19 mouse cellular contexts compared by ENCODE assay signal in genomic region chr13:59990402-59991280, GRCm38 (mm10).
DNase-seq lines count a peak whose midpoint lies in the region; ATAC-seq and TF ChIP-seq lines count a peak whose summit lies in the region.
"Had no signal": no experiment of that assay in that cellular context is flagged by ENCODE, and none has a peak within 500 bp of the region (broad histone marks: within the 10 kb centered on the region; RNA-seq: fewer than 3 reads in every experiment).

No protein-coding gene starts in this region.

- ATAC-seq in kidney, embryonic 16.5 days (ENCODE audit: low FRiP score, low TSS enrichment) = 0 out of 2 replicates have a peak, but pooled peaks have one; percentile 57
- ATAC-seq in Patski = peak; percentile 87
- ATAC-seq in limb, embryonic 11.5 days (ENCODE audit: insufficient number of reproducible peaks, low FRiP score, low TSS enrichment, low read depth) = no peak
- ATAC-seq in megakaryocyte, adult 5-6 weeks (ENCODE audit: poor library complexity, severe bottlenecking) = no peak
- no peak for ATAC-seq in hindbrain, embryonic 16.5 days
- no peak for ATAC-seq in activated CD4-positive, CD25-positive, alpha-beta regulatory T cell, adult 4 months
- ATAC-seq: lung, postnatal 0 days had no signal

- DNase-seq in kidney, postnatal 36 days = no peak
- DNase-seq in Patski (ENCODE audit: low read depth, low spot score) = peak; percentile 53
- DNase-seq in embryo, embryonic 11 days = peak; percentile 66
- DNase-seq in limb, embryonic 11.5 days (ENCODE audit: low spot score) = peak; percentile 72
- DNase-seq: adrenal gland, postnatal 36 days; cerebellum, adult 9-11 months; gastrocnemius, postnatal 36 days; liver, embryonic 13.5 days; spleen, adult 18-20 months; thymus, postnatal 14 days had no signal

- TF ChIP-seq CTCF in Patski (IDR thresholded peaks at IDR 0.05) = no peak

- peaks cover 10% of the 10 kb centered on the region for H3K4me1 ChIP-seq in kidney, embryonic 16.5 days (ENCODE audit: insufficient read depth, low read length)
- H3K4me1 ChIP-seq in limb, embryonic 11.5 days (ENCODE audit: control insufficient read depth, insufficient read depth, low read length) = peaks cover 34% of the 10 kb centered on the region
- no peaks in the 10 kb centered on the region for H3K4me1 ChIP-seq in hindbrain, embryonic 16.5 days (ENCODE audit: control insufficient read depth, insufficient read depth, low read depth, low read length)
- H3K4me1 ChIP-seq: liver, embryonic 13.5 days; megakaryocyte, embryonic 14.5 days had no signal

- CTCF ChIA-PET in Patski (lab: Charles Lee) = interaction anchor here (1.5 to 2.6 kb wide), 3 partner anchors 8 to 52 kb away, joined by 3 to 6 read pairs (median 3); no protein-coding TSS in a partner anchor

- POLR2A ChIA-PET in Patski (lab: Charles Lee) = interaction anchor here (1.0 to 1.9 kb wide), 3 partner anchors 9 to 185 kb away, joined by 3 to 13 read pairs (median 3); partner anchors contain the start of gene Gas1

- no peaks in the 10 kb centered on the region for H3K36me3 ChIP-seq in kidney, embryonic 16.5 days (ENCODE audit: insufficient read depth, low read length)
- no peaks in the 10 kb centered on the region for H3K36me3 ChIP-seq in limb, embryonic 11.5 days (ENCODE audit: control insufficient read depth, insufficient read depth, low read length)
- no peaks in the 10 kb centered on the region for H3K36me3 ChIP-seq in hindbrain, embryonic 16.5 days (ENCODE audit: control insufficient read depth, insufficient read depth, low read length)
- H3K36me3 ChIP-seq: heart, embryonic 12.5 days; liver, embryonic 13.5 days had no signal

- no peak overlapping the region for H3K4me3 ChIP-seq in kidney, embryonic 16.5 days (ENCODE audit: low read length)
- no peak overlapping the region for H3K4me3 ChIP-seq in limb, embryonic 11.5 days (ENCODE audit: low read depth, low read length)
- H3K4me3 ChIP-seq in hindbrain, embryonic 16.5 days (ENCODE audit: low read length) = no peak overlapping the region
- H3K4me3 ChIP-seq: heart, embryonic 12.5 days; layer of hippocampus, adult 2 months; liver, embryonic 13.5 days; megakaryocyte, embryonic 14.5 days had no signal

- no peak overlapping the region for H3K27ac ChIP-seq in kidney, embryonic 16.5 days (ENCODE audit: low read length)
- peak overlapping the region; percentile 49; the same call in 1 of the 2 replicates for H3K27ac ChIP-seq in limb, embryonic 11.5 days (replicated peaks; ENCODE audit: low read depth, low read length)
- H3K27ac ChIP-seq in hindbrain, embryonic 16.5 days (ENCODE audit: low read depth, low read length) = no peak overlapping the region
- H3K27ac ChIP-seq: layer of hippocampus, adult 2 months; liver, embryonic 13.5 days; stomach, postnatal 0 days had no signal

- in situ Hi-C loops in Patski (cut with MboI; ENCODE audit: low pct_unique_long_range_greater_than_20kb) = no loop called here

- WGBS in kidney, embryonic 16.5 days = 38% methylated on average over 10 of the region's 10 CpGs
- 34% methylated on average over 10 of the region's 10 CpGs for WGBS in limb, embryonic 11.5 days
- 64% methylated on average over 10 of the region's 10 CpGs for WGBS in hindbrain, embryonic 16.5 days

- no peaks in the 10 kb centered on the region for H3K27me3 ChIP-seq in kidney, embryonic 16.5 days (ENCODE audit: insufficient read depth, low read length)
- no peaks in the 10 kb centered on the region for H3K27me3 ChIP-seq in Patski
- H3K27me3 ChIP-seq in limb, embryonic 11.5 days (ENCODE audit: control insufficient read depth, insufficient read depth, low read length) = no peaks in the 10 kb centered on the region
- no peaks in the 10 kb centered on the region for H3K27me3 ChIP-seq in hindbrain, embryonic 16.5 days (replicated peaks; ENCODE audit: control insufficient read depth, insufficient read depth, low read length)
- H3K27me3 ChIP-seq: heart, embryonic 12.5 days; liver, embryonic 13.5 days; megakaryocyte, embryonic 14.5 days had no signal

- H3K9ac ChIP-seq in kidney, embryonic 16.5 days (replicated peaks; ENCODE audit: low read length) = no peak overlapping the region
- H3K9ac ChIP-seq in limb, embryonic 11.5 days (ENCODE audit: low read length) = no peak overlapping the region
- no peak overlapping the region for H3K9ac ChIP-seq in hindbrain, embryonic 16.5 days (ENCODE audit: low read depth, low read length)
- H3K9ac ChIP-seq: heart, embryonic 12.5 days; liver, embryonic 13.5 days had no signal

- H3K4me2 ChIP-seq in kidney, embryonic 16.5 days (replicated peaks; ENCODE audit: low read depth, low read length) = no peak overlapping the region
- H3K4me2 ChIP-seq in limb, embryonic 11.5 days (ENCODE audit: low read depth, severe bottlenecking) = no peak overlapping the region
- H3K4me2 ChIP-seq in hindbrain, embryonic 16.5 days (ENCODE audit: low read length) = no peak overlapping the region
- H3K4me2 ChIP-seq: heart, embryonic 12.5 days; liver, embryonic 13.5 days had no signal

- H3K9me3 ChIP-seq in kidney, embryonic 16.5 days (ENCODE audit: low read length) = no peaks in the 10 kb centered on the region
- H3K9me3 ChIP-seq in limb, embryonic 11.5 days (ENCODE audit: control insufficient read depth, low read length) = no peaks in the 10 kb centered on the region
- H3K9me3 ChIP-seq in hindbrain, embryonic 16.5 days (ENCODE audit: control insufficient read depth, low read length) = peaks cover 4% of the 10 kb centered on the region; the same call in 1 of the 2 replicates
- H3K9me3 ChIP-seq: liver, embryonic 13.5 days; megakaryocyte, embryonic 14.5 days had no signal

Comparison
In these comparisons a context has a peak if more than half of its experiments do, and no peak if none do; other contexts are left out.
1. ATAC-seq: peak in kidney, embryonic 16.5 days (single experiment) and Patski (single experiment); none in limb, embryonic 11.5 days (single experiment), megakaryocyte, adult 5-6 weeks (single experiment), hindbrain, embryonic 16.5 days (single experiment) and activated CD4-positive, CD25-positive, alpha-beta regulatory T cell, adult 4 months (single experiment).
2. DNase-seq: peak in Patski (single experiment), embryo, embryonic 11 days (single experiment) and limb, embryonic 11.5 days (single experiment); none in kidney, postnatal 36 days (0 of 2).